Mouse (Mus musculus) adipose tissue, adult 10 weeks (tissue): ENCODE measurements around the gene Hepacam. TPM values are rescaled to one million over a fixed set of nuclear protein-coding genes. Genes with fewer than 3 reads are reported as not detected.

Source experiments
- polyA plus RNA-seq: library from polyadenylated mRNA; stranded (reverse); fragments of 350-450 nt; fragmentation: Illumina TruSeq; extraction: RNeasy Lipid Tissue Mini Kit (QIAGEN cat#74804); gene quantifications from one replicate; pipeline ENCODE4 v1.2.3, GENCODE M21; 2014; ENCODE audit warnings: low read depth, low replicate concordance

Gene Hepacam
- 0.82 TPM for polyA plus RNA-seq

GRCm38 (mm10) chr9:37367301-37368080, at the start of gene Hepacam:
TSS of gene Hepacam (plus strand) at chr9:37367351.

DNA sequence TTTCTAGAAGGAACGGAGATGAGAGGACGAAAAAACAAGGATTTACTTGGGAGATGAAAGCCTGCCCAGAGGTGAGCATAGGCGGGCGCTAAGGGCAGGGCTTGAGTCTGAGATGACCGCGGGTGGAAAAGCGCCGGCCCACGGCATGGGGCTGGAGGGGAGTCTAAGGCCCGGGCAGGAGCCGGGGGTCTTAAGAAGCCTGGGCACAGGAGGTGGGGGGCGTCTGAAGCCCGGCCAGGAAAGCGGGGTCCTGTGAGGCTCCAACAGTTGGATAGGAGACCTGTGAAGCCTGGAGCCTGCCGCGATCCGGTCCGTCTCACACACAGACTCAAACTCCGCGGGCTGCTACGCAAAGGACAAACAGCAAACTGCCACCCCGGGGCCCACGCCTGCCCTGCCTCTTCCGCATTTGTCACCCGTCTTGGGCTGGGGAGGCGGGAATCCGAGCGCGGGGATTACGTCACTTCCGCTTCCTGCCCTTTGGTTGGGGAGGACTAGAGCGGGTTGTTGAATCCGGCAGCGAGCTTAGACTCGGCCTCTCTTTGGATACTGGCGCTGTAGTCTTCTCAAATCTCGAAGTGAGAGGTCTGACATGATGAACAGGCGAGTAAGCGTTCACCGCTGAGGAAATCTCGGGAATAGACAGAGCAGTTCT, 19.0 kb upstream of the Hepacam start, which contains the start of gene Ccdc15:
Ccdc15 (minus strand) TSS at position 445 of the 655 bp plus-strand sequence.

DNA sequence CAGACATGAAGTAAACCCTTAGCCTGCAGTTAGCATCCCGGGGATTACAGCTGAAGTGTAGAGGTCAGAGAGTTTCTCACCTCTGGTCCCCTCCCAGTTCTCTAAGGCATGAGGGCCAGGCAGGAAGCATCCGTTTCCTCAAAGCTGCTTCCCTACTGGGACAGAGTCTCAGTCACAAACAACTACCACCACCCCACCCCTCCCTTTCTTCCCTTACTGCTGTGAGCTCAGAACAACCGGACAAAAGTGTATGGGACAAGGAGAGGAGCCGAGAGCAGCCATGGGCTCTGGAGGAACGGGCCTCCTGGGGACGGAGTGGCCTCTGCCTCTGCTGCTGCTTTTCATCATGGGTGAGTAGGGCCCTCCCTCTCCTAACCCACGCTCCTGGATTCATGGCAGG, 34.7 kb downstream of the Hepacam start, which contains the start of gene Robo4:
Robo4 (plus strand) TSS at position 96 of the 400 bp plus-strand sequence.

GRCm38 (mm10) chr9:37432720-37433421, 65.7 kb downstream of the Hepacam start, which contains the start of gene Robo3:
TSS of gene Robo3 (minus strand) at chr9:37433246.

Other genes with a start within 250 kb of the Hepacam start
- 4.8 TPM for gene Pknox2, start 219.9 kb upstream of the Hepacam start, polyA plus RNA-seq
- 8.0 TPM for gene Tmem218, start 159.1 kb upstream of the Hepacam start, polyA plus RNA-seq
- 3.2 TPM for gene Slc37a2, start 111.6 kb upstream of the Hepacam start, polyA plus RNA-seq
- 1.3 TPM for gene Ccdc15, start 18.9 kb upstream of the Hepacam start, polyA plus RNA-seq
- 18.7 TPM for gene Robo4, start 34.5 kb downstream of the Hepacam start, polyA plus RNA-seq
- 0.20 TPM for gene Robo3, start 65.9 kb downstream of the Hepacam start, polyA plus RNA-seq
- 23.1 TPM for gene Msantd2, start 122.0 kb downstream of the Hepacam start, polyA plus RNA-seq
- 53.7 TPM for gene Esam, start 160.7 kb downstream of the Hepacam start, polyA plus RNA-seq
- gene Vsig2, start 171.9 kb downstream of the Hepacam start, polyA plus RNA-seq = 14.4 TPM
- 21.5 TPM for gene Nrgn, start 185.6 kb downstream of the Hepacam start, polyA plus RNA-seq
- gene Siae, start 188.3 kb downstream of the Hepacam start, polyA plus RNA-seq = 19.3 TPM
- 56.0 TPM for gene Spa17, start 246.4 kb downstream of the Hepacam start, polyA plus RNA-seq